Mouse (Mus musculus) cerebellum, adult 2 months (tissue): ENCODE results near the gene Hspb2. TPM values are rescaled to one million over a fixed set of nuclear protein-coding genes. Genes with fewer than 3 reads are reported as not detected.

Experiments
- DNase-seq, 2 experiments: peaks; one replicate each; pipeline ENCODE4 v3.0.0; 2021
- H3K27ac ChIP-seq: fragments of 200-500 bp; 2 replicates; pipeline ENCODE4 v1.5.1; 2012; ENCODE audit warnings: low read length, control low read depth, inconsistent platforms; ENCODE audit not compliant: insufficient read depth
- H3K27me3 ChIP-seq: fragments of 200-500 bp; 2 replicates; pipeline ENCODE4 v1.6.1; 2012; ENCODE audit warnings: inconsistent platforms, mild to moderate bottlenecking, low read length, moderate library complexity; ENCODE audit not compliant: control insufficient read depth, insufficient read depth
- H3K4me1 ChIP-seq: fragments of 200-500 bp; 2 replicates; pipeline ENCODE4 v1.6.1; 2011; ENCODE audit warnings: low read length; ENCODE audit not compliant: control insufficient read depth, insufficient read depth
- H3K4me3 ChIP-seq: fragments of 200-500 bp; replicated peaks from 2 replicates; pipeline ENCODE3; 2011; ENCODE audit warnings: mild to moderate bottlenecking, low read depth, low read length, control low read depth; ENCODE audit not compliant: insufficient read depth
- CTCF ChIP-seq: fragments of 200-500 bp; IDR thresholded peaks from 2 replicates; pipeline ENCODE4 v1.5.1; 2011; ENCODE audit warnings: low read depth, mild to moderate bottlenecking, control low read depth, low read length, moderate library complexity, borderline replicate concordance; ENCODE audit not compliant: insufficient read depth
- POLR2A ChIP-seq: fragments of 200-500 bp; IDR thresholded peaks from 2 replicates; pipeline ENCODE4 v1.6.1; 2011; ENCODE audit warnings: low read length, control low read depth, borderline replicate concordance; ENCODE audit not compliant: insufficient read depth
- WGBS: fragments of 180-500 bp; shearing (Covaris S2); methylation state at CpG from one replicate; pipeline ENCODE4 v1.1.7; 2018; 5-methylcytosine and 5-hydroxymethylcytosine counted together
- polyA plus RNA-seq: library from polyadenylated mRNA; depleted of rRNA; stranded (reverse); fragments of >200 nt; gene quantifications from 2 replicates; pipeline ENCODE4 v1.2.3, GENCODE M21; 2012

Gene Hspb2
- polyA plus RNA-seq, 1 experiment = 3.4 TPM

DNA sequence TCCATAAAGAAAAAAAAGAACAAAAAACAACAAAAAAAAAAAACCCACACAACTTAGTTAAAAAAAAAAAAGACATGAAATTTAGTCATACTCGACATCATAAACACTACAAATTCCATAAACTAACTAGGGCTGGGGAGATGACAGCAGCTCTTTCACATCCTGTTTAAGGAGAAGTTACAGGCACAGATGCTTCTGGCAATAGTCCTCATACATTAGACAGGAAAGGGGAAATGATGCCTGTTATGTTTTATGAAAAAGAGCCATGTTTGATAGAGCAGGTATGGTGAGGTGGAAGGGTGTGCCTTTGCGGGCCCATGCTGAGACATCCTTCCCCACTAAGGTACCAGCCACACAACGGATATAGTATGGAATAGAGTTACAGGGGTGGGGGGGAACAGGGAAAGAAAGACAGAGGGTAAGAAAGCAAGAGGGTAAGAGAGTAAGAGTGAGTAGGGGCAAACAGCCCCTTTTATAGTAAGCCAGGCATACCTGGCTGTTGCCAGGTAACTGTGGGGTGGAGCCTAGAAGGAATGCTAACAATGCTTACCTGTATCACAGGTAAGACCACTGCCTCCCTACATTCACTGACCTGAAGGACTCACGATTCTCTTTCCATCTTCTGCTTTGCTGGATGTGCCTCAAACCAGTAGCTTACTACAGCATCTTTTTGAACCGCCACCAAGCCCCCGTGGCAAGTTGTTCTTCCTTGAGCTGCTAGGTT is 9.5 kb upstream of the Hspb2 start:
- H3K4me3 ChIP-seq = no peak overlapping the region
- no peak for DNase-seq
- no peak overlapping the region for H3K27ac ChIP-seq
- no peak for TF ChIP-seq CTCF
- no peak for TF ChIP-seq POLR2A
- no peaks in the 10 kb centered on the region for H3K27me3 ChIP-seq
- H3K4me1 ChIP-seq = no peaks in the 10 kb centered on the region
- WGBS = 64% methylated on average over 6 of the region's 6 CpGs

DNA sequence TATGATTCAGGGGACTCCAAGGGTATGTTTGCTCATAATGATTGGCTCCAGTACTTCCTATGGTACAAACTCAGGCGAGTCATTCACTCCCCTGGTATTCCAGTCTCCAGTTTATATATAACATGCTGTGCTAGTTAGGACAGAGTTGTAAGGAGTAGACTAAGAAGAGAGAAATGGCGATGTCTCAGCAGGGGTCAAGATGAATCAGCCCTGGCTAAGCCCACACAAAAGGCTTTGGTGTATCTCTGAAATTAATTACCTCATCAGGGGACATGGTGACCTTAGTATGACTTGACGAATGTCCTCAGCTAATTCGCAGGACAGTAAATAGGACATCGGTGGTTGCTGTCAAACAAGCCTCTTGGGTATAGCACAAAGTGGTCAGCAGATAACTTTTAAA is 4.6 kb upstream of the Hspb2 start:
- no peak for TF ChIP-seq CTCF
- no peak for TF ChIP-seq POLR2A
- H3K4me3 ChIP-seq = no peak overlapping the region
- 47% methylated on average over 5 of the region's 5 CpGs for WGBS

DNA sequence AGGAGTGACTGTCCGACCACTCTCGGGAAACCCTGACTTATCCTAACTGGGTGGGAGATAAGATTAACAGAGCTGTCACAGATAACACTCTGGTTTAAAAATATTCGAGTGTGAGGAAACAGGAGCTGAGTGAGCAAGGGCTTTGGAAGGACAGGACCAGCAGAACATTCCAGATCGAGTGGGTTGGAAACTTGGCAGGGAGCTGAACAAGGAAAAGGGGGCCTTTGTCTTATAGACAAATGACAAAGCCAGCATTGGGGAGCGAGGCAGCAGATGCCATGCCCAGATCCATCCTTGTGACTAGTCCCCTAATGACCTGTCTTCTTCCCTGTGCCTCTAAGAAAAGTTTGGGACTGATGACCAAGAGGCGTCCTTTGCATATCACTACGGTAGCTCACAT is 1.8 kb upstream of the Hspb2 start:
- Histone ChIP-seq H3K27ac (peak overlapping the region; percentile 54; the same call in 1 of the 2 replicates), H3K27me3 (no peaks in the 10 kb centered on the region), H3K4me3 (peak overlapping the region; percentile 30), H3K4me1 (peaks cover 16% of the 10 kb centered on the region)
- no peak for DNase-seq
- TF ChIP-seq CTCF (no peak), POLR2A (0 out of 2 replicates have a peak, but pooled peaks have one; percentile 14)
- WGBS = 52% methylated on average over 7 of the region's 7 CpGs

More for the DNA sequence above, 4.6 kb upstream of the Hspb2 start:
- H3K4me1 ChIP-seq = peaks cover 11% of the 10 kb centered on the region
- H3K27ac ChIP-seq = no peak overlapping the region
- H3K27me3 ChIP-seq = no peaks in the 10 kb centered on the region
- DNase-seq = no peak

DNA sequence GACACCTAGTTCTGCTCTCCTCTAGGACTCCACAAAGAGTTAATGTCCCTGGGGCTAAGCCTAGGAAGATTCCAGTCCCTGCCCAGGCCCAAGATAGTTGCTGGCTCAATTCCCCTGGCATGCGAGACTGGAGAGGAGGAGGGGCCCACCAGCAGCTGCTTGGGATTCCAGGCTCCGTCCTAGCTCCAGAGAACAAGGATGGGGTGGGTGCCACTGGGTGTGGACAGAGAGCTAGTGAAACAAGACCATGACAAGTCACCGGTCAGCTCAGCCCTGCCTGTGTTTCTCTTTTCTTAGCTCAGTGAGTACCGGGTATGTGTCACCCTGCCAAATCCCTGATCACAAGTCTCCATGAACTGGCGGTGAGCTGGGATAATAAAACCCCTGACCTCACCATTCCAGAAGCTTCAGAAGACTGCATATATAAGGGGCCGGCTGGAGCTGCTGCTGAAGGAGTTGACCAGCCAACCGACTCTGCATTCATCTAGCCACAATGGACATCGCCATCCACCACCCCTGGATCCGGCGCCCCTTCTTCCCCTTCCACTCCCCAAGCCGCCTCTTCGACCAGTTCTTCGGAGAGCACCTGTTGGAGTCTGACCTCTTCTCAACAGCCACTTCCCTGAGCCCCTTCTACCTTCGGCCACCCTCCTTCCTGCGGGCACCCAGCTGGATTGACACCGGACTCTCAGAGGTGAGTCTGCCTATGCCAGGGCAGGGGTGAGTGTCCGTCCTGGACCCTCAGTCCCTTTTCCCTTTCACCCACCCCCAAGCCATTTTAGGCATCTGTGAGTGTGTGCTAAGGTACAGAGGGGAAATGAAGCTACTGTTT is 846 bp upstream of the Hspb2 start:
- peak; percentile 73 to 82 for DNase-seq
- H3K4me1 ChIP-seq = peaks cover 16% of the 10 kb centered on the region
- peak overlapping the region; percentile 56 for H3K4me3 ChIP-seq
- H3K27ac ChIP-seq = peak overlapping the region; percentile 67; the same call in 1 of the 2 replicates
- no peaks in the 10 kb centered on the region for H3K27me3 ChIP-seq
- whole genome bisulfite sequencing = 31% methylated on average over 17 of the region's 17 CpGs
- no peak for TF ChIP-seq CTCF
- peak; percentile 37; the same call in 1 of the 2 replicates for TF ChIP-seq POLR2A

DNA sequence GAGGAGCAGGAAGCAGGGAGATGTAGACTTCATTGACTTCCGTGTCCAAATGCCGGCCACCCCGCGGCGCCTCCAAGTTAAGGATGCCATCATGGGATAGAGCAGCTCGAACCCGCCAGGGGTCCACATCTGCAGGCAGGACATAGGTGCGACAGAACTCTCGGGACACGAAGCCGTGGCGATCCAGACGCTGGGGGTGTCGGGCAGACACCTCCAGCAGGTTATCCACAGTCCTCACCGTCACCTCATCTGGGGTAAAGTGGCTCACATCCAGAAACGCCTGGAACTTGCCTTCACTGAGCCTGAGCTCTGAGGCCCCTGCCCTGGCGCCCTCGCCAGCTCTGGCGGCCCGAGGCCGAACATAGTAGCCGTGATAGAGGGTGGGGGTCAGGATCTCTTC is 831 bp downstream of the Hspb2 start, which contains the start of gene Cryab:
TSS of gene Cryab (plus strand) at position 3 of the 400 bp plus-strand sequence.
- Histone ChIP-seq H3K4me3 (no peak within 1 kb of the TSS), H3K27ac (no peak within 1 kb of the TSS), H3K4me1 (peaks cover 16% of the 10 kb centered on the region), H3K27me3 (no peaks in the 10 kb centered on the region)
- WGBS = 65% methylated on average over 22 of the region's 22 CpGs
- DNase-seq = no peak
- TF ChIP-seq POLR2A (no peak), CTCF (no peak)

DNA sequence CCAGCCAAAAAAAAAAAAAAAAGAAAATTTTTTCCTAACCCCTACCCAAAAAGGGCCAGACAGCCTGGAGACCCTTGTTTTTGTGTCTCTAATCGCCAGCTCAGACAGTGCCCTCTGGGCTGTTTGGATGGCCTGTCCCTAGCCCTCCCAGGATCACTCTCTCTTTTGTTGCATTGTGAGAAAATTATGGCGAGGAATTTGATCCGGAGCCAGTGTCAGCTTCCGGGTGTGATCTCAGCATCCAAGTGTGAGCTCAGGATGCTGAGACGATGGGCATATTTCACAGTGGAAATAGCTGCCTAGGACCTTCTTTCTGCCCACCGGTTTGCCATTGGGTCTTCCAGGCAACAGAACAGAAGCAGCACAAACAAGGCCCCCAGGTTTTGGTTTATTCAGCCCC is 1.4 kb downstream of the Hspb2 start:
- WGBS = 51% methylated on average over 6 of the region's 6 CpGs
- Histone ChIP-seq H3K4me1 (peaks cover 16% of the 10 kb centered on the region), H3K27me3 (no peaks in the 10 kb centered on the region), H3K27ac (no peak overlapping the region), H3K4me3 (no peak overlapping the region)
- TF ChIP-seq POLR2A (no peak), CTCF (no peak)
- DNase-seq = no peak

DNA sequence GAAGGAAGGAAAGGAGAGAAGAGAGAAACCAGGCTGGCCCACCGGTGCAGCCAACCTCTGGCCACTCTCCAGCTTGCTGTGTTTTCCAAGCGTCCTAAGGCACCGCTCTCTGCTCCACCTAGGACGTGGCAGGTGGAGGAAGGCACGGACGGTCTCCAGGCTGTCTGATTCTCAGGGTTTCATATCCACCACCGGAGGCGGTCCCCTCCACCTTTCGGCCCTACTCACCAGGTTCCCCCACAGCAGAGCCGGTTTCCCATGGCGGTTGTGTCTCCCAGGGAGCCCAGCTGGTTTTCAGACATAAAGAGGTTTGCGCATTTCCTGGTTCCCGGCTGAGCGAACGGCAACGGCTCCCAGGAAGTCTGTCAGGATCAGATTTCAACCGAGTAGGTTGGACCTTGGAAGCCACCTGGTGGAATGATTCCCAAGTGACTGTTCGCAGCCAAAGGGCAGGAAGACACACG is 5.9 kb downstream of the Hspb2 start, which contains the start of gene 2310030G06Rik:
TSS of gene 2310030G06Rik (minus strand) at position 323 of the 464 bp plus-strand sequence.
- H3K27me3 ChIP-seq = no peaks in the 10 kb centered on the region
- H3K4me3 ChIP-seq = peak within 1 kb of the TSS; percentile 64
- TF ChIP-seq POLR2A (peak; percentile 32; the same call in 1 of the 2 replicates), CTCF (peak; percentile 20; the same call in 1 of the 2 replicates)
- peak within 1 kb of the TSS; percentile 37; the same call in 1 of the 2 replicates for H3K27ac ChIP-seq
- 4% methylated on average over 19 of the region's 19 CpGs for WGBS
- peaks cover under 1% of the 10 kb centered on the region; the same call in 1 of the 2 replicates for H3K4me1 ChIP-seq
- DNase-seq = peak in 1 of 2 experiments; percentile 56
